Mouse (Mus musculus): ENCODE results near the gene Hrh2. TPM values are rescaled to one million over a fixed set of nuclear protein-coding genes. Genes with fewer than 3 reads are reported as not detected.

Gene Hrh2
- 1 to 10 TPM; 4.8 to 5.7 TPM for total RNA-seq (2021)
- long read RNA-seq, experiment 1, partial matches to known transcripts: 0 of 2 reads
- long read RNA-seq, experiment 1, other reads (novel, unspliced or antisense): 1 of 2 reads
- long read RNA-seq, experiment 2, partial matches to known transcripts: 2 of 2 reads
- long read RNA-seq, experiment 2, other reads (novel, unspliced or antisense): 0 of 2 reads

DNA sequence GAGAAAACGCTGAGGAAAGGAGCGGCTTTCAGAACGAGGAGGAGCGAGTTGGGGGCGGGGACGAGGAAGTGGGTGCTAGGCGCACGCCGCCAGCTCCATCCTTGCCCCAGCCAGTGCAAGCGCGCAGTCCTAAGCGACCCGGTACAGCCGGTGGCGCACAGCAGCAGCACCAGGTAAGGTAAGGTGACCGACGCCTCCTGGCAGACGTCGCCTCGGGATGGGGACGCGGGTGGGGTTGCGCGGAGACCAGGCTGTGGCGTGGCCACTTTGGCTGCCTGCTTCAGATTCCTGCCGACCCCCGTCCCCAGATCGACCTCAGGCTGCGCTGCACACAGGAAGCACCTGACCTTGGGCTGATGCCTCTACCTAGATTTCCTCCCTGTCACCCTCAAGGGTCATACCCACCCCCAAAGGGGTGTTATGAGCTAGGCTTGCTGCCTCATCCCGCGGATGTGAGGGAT, at the start of gene Hrh2:
TSS of gene Hrh2 (plus strand) at position 109 of the 461 bp plus-strand sequence.
- DNase-seq (ENCODE audit: low spot score in 2 of 2): no peak

DNA sequence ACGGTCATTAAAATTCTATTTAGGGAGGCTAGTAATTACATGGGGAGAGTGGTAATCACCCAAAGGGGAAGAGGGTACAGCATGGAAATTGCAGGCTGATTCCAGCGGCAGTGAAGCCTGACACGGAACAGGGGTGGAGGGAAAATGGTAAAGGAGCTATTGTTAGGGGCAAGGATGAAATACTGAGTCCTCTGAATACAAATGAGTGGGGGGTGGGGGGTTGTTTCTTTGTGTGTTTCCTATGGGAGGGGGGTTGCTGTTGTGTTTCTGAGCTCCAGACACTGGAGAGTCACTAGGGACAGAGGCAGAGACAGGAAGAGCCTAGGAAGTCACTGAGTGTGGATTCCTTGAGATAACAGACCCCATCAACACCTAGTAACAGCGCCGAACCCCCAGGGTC, 48.1 kb upstream of the Hrh2 start:
- DNase-seq (ENCODE audit: low spot score in 2 of 2): no peak

DNA sequence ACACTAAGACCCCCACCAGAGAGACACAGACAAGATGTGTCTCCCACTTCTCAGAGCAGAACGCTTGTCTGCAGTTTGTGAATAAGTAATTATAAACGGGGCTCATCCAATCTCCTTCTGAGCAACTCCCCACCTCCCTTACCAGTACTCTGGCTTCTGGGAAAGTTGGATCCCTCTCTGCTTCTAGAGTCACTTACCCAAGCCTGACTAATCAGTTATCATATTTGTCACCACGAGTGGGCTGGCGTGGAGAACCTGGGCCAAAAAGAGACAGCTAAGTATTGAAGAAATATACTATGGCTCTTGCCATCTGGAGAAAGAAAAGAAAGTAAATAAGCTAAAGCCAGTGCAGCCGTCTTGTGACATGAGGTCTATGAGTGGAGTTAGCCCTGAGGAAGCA, 47.3 kb upstream of the Hrh2 start:
- DNase-seq (ENCODE audit: low spot score in 2 of 2): no peak

DNA sequence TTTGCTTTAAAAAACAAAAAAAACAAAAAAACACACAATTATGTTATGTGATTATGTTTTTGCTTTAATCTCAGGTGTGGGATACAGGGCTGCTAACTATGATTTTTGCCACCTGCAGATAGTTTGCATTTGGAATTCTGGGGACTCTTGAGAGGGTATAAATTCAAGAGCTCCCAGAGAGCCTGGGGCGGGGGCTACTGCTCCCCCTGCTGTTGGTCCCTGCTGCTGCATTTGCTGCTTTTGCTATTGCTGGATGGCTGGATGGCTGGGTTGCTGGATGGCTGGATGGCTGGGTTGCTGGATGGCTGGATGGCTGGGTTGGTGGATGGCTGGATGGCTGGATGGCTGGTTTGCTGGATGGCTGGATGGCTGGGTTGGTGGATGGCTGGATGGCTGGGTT, 44.6 kb upstream of the Hrh2 start:
- DNase-seq (ENCODE audit: low spot score in 2 of 2): no peak

DNA sequence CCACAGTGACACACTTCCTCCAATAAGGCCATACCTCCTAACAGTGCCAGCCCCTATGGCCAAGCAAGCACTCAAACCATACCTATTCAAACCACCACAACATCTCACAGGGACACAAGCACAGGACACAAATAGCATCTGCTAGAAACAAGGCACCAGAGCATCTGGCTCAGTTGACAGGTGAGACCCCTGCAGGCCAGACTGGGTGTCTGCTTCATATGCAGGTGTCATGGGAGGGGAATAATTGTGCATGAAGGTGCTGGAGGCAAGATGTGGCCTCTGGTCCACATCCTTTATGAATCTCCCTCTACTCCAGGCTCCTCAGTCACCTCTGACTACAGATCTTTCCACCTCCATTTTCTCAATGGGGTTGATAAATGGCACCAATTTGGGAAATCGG, 39.5 kb upstream of the Hrh2 start:
- DNase-seq (ENCODE audit: low spot score in 2 of 2): no peak

DNA sequence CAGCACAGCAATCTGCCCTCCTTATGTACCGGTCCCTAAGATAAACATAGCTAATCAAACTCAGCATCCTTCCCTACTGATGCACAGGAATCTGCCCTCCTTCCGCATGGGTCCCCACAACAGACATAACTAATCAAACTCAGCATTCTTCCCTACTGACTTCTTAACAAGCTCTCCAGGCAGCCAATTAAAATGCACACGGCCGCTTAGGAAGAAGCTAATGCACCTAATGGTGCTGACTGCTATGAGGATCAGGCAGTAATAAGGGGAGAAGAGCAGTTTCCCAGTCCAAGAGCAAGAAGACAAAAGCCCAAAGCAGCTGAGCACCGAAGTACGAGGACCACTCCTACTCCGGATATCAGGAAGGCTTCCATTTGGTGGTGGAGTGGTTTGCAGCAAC, 39.0 kb upstream of the Hrh2 start:
- DNase-seq (ENCODE audit: low spot score in 2 of 2): no peak

DNA sequence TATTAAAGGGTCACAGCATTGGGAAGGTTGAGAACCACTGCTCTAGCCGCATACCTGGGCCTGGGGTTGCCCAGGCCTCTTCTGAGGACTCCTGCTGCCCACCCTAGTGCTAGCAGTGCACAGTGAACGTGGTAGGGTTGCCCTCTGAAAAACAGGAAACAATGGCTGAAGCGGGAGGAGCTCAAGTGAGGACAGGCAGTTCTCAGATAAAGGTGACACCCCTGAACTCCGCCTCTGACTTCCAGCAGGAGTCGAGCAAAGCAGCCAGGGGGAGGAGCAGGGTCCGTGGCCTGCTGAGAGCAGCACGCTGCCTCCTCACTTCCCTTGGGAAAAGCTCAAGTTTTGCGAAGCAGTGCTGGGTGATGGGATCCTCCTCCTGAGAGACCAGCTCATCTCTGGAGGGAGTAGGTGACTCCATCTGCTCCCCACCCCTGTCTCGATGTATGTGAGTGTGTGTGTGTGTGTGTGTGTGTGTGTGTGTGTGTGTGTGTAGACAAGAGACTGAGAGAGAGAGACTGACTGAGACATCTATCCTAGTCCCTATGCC, 38.2 kb upstream of the Hrh2 start:
- DNase-seq (ENCODE audit: low spot score in 2 of 2): no peak

DNA sequence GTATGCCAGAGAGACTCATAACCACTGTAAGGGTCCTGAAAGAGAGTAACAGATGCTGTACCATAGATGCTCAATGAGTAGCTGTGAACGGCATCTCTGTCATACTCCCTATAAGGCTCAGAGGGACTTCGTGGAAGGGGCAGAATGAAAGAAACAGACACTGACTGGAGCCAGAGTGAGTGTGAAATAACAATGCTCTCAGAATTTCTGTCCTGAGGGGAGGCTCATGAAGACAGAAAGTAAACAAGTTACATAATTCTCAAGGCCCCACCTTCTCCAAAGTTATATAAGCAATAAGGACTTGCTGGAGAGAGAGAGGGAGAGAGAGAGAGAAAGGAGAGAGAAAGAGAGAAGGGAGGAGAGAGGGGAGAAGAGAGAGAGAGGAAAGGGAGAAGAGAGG, 36.1 kb upstream of the Hrh2 start:
- no peak for DNase-seq (ENCODE audit: low spot score in 2 of 2)

DNA sequence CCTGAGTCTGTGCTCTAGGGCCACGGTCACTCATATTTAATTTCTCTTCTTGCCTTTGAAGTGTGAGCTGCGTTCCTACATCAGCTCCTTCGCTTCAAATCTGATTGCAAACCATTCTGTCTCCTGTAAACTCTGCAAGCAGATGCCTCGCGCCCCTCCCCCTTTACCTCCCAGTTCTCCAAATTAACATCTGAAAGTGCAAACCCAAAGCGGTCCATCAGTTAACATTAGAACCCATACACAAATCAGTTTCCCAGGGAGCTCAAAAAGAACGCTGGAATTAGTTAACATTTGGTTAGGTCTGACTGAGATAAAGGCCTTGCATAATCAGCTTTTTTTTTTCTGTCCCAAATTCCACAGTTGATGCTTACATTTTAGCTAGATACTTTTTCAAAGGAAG, 32.7 kb upstream of the Hrh2 start:
- DNase-seq (ENCODE audit: low spot score in 2 of 2): no peak

DNA sequence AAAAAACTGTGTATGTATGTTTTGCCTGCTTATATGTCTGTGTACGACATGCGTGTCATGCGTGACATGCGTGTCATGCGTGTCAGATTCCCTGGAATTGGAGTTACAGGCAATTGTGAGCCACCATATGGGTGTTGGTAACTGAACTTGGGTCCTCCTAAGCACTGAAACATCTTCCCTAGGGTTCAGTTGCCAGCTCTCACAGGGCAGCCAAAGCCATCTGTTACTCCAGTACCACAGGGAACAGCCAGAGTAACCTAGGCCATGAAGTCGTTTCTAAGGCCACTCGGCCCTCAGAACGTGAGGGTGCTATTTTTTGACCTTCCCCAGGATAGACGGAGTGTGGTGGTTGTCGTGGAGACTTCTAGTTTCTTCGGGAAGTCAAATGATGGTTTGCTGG, 32.2 kb upstream of the Hrh2 start:
- DNase-seq (ENCODE audit: low spot score in 2 of 2): no peak

DNA sequence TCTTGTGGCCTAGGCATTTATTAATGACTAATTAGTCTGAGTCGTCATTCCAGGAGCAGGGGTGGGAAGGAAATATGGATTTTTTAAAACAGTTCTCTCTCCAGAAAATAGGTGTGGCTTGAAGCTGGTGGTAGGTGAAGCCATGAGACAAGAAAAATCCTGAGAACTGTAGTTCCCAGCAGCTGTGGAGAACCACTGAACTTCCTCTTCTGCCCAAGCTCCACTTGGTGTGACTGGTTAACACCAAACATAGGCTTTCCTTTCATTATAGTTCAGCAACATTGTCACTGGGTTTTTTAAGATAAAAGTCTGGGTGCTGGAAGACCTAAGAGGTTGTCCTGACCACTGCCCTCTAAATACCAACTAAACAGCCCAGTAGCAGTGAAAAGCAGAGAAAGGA, 31.4 kb upstream of the Hrh2 start:
- no peak for DNase-seq (ENCODE audit: low spot score in 2 of 2)

DNA sequence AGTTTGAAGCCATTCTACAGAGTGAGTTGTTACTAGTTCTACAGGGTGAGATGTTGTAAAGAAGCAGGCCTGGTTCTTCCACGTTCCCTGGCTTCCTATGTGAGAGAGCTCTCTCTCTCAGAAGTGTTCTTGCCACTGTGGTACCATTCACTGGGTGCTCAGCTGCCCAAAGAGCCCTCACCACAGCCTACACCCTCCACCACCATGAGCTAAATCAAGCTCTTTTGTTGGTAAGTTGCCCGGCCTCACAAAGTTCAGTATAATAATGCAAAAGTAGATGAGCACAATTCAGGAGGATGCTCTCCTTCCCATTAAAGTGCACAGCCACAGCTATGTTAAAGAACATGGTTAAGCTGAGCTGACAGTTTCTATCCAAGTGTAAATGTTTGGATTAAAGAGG, 30.4 kb upstream of the Hrh2 start:
- DNase-seq (ENCODE audit: low spot score in 2 of 2): no peak

DNA sequence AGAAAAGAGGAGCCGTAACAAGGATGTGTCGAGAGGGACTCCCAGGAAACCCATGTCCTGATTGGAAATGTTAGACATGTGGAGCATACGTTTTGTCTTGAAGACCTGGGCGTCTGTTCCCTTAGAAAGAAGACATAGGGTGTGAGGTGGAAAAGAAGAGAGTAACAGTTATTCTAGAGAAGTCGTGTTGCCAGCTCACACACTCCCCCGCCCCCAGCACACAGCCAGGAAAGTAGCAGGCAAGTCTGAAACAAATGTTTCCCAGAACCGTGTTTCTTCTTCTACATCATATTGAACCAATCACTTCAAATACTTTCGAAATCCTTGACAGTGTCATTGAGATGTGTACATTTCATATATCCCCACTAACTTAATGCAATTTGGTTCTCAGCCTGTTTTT, 28.6 kb upstream of the Hrh2 start:
- DNase-seq (ENCODE audit: low spot score in 2 of 2): no peak

DNA sequence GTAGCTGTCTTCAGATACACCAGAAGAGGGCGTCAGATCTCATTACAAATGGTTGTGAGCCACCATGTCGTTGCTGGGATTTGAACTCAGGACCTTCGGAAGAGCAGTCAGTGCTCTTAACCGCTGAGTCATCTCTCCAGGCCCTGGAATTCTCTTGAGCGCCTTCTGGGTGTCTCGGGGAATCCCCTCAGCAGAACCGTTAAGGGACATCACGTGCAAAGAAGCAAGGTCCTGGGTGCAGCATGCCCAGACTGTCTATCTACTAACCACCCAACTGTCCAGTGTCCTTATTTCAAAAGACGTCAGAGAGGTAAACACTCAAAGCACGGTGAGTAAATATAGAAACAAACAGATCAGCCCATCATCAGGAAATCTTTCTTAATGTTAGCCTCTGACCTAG, 27.5 kb upstream of the Hrh2 start:
- no peak for DNase-seq (ENCODE audit: low spot score in 2 of 2)

DNA sequence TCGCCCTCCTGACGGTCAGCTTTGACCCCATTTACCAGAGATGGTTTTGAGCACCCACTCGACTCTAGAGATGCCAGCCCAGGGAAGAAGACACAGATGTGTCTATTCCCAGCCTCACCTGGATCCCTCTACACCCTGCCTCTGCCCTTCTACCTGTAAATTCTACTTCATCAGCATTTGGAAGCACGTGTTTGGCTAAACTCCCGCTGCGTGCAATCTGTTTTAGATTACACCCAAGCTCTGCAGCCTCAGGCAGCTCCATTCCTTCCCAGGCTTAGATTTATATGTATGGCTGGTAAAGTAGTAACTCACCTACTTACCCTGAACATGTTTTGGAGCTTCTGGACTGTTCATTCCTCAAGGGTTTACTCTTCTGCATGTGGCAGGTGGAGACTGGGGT, 26.9 kb upstream of the Hrh2 start:
- no peak for DNase-seq (ENCODE audit: low spot score in 2 of 2)

DNA sequence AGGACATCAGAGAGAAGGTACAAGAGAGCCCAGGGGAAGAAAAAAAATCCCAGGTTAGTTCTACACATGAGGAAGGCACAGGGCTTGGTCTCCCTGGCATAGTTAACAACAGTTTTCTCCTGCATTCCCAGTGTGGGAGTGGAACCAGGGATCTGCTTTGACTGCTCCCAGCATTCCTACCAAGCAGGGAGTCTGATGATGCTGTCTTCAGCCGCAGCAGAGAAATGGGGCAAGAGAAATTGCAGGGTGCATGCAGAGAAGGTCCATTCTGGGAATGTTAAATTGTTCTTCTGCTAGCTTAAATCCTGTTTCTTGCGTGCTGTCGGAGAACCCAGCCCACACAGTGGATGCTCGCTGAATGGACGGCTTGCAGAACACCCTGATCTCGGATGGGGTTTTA, 26.2 kb upstream of the Hrh2 start:
- DNase-seq (ENCODE audit: low spot score in 2 of 2): no peak

DNA sequence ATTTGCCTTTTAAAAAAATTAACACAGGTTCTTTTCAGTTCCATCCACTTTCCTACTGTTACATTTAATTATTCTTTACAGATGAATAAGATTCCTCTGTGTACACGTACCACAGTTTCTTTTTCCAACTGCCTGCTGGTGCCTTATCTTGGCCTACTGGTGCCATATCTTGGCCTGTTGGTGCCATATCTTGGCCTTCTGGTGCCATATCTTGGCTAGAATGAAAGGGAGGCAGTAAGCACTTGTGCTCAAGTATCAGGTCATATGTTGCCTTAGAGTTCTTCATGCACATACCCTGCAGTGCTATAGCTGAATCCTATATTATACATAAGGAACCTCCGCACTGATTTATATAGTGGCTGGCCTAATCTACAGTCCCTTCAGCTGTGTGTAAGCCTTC, 24.9 kb upstream of the Hrh2 start:
- no peak for DNase-seq (ENCODE audit: low spot score in 2 of 2)

DNA sequence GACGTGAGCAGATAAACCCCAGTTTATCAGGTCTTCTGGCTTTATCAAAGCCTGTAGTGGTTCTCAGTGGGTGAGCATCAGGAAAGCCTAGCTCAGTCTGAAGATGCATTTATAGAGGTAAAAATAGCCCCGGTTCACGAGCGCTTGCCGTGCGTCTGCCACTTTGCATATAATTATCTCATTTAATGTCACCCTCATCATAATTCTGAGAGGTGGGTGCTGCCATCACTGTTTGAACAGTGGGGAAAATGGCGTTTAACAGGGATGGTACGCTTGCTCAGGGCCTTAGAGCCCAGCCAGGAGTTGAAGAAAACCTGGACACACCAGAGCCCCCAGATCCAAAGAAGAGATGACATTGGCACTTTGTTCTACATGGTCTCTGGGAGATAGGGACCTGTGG, 23.3 kb upstream of the Hrh2 start:
- DNase-seq (ENCODE audit: low spot score in 2 of 2): no peak

DNA sequence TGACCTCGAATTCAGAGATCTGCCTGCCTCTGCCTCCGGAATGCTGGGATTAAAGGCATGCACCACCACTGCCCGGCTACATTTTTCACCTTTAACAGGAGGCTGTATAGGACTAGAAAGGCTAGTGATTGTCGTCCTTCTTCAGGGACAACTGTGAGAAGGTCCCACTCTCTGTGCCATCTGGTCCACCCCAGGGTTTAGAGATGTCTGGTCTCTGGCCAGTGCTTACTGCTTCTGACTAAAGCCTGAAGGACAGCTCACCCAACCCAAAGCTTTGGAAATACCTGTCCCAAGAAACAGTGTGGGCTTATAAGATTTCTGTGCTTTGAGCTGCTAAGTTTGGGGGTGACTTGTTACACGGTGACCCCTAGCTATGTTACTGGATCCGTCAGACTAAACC, 21.6 kb upstream of the Hrh2 start:
- no peak for DNase-seq (ENCODE audit: low spot score in 2 of 2)

DNA sequence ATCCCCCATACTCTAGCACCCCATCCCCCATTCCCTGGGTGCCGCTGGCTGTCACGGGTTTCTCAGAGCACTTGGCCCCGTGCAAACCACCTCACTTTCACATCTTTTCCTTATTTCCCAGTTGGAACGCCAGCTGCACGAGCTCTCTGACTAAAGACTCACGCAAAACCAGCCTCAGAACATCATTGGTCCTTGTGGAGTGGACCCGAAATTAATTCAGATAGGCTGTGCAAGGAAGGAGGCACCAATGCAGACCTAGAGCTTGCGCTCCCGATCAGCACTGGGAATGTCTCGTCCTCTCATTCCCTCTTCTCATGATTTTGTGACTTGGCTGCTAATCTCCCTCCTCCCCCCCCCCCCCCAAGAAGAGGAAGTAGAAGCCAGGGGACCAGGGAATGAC, 20.6 kb upstream of the Hrh2 start:
- no peak for DNase-seq (ENCODE audit: low spot score in 2 of 2)

DNA sequence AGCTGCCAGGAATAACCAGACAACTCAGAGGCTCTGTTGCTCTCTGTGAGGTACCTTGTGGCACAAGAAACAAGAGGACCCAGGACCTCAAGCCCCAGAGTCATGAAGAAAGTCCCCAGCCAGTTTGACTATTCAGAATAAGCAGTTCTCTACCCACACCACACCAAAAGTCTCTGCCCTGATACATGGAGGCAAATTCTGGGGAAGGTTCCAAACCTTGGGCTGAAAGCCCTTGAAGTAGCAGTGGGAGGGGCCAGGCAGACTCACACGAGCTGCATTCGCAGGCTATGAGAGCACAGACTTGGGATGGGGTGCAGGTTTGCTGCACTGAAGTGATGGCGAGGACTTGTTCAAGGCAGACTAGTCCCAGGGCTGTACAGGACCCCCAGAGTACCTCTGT, 20.2 kb upstream of the Hrh2 start:
- DNase-seq (ENCODE audit: low spot score in 2 of 2): no peak

DNA sequence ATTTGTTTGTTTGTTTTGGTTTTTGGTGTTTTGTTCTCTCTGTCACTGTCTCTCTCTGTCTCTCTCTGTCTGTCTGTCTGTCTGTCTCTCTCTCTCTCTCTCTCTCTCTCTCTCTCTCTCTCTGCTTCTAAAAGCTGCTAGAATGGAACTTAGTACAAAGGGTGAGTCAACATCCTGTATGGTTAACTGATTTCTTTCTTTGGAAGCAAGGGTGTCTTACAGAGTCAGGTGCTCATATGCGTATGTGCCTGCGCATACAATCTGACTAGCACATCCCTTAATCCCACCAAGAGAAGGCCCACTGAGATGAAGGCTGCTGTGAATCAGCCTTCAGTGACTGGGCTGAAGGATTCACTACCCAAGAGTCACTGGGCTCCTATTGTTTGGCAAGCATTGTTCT, 18.0 kb upstream of the Hrh2 start:
- DNase-seq (ENCODE audit: low spot score in 2 of 2): no peak

DNA sequence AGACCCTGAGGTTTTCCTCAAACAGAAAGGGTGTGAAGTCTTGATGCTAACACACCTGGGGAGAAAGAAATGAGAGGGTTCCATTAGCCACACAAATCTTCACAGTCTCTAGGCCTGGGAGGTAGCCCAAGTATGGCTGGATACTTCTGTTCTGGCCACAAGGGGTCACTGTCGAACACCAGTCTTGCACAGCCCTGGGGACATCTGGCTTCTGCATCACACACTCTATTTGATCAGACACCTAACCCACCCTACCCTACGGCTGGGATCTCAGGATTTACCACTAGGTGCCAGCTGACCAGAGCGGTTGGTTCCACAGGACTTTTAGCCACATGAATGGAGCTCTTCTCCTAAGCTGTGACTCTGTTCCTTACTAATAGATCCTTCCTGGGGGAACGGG, 17.2 kb upstream of the Hrh2 start:
- DNase-seq (ENCODE audit: low spot score in 2 of 2): no peak

DNA sequence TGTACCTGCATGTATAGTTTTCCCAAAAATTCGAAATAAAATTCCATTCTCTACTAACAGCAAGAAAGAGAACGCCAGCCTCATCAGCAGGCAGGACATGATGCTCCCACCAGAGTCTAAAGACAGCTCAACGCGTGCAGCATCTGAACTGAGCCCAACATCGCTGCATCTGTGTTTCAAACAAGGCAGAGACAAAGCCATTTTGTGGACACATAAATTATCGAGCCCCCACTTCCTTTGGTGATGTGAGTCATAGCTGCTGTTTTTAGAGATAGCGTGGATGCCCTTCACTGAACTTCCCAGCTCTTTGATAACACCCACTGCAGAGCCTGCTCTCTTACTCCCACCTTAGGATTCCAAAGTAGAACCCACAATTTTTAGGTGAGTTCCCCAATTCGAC, 16.5 kb upstream of the Hrh2 start:
- DNase-seq (ENCODE audit: low spot score in 2 of 2): no peak

Data from layer of hippocampus, postnatal 14 days (tissue).